Mouse (Mus musculus) right cerebral cortex, adult 18-20 months (tissue): ENCODE data around the gene Ubp1.
"Not testable (repeated sequence)": the region's sequence is repeated elsewhere in the genome, so short reads cannot be mapped to it uniquely, and the experiment has no call there.

Source experiments
- DNase-seq: peaks from one replicate; pipeline ENCODE4 v3.0.0; 2022; ENCODE audit warnings: mixed read lengths

Ubp1 gene

GRCm38 (mm10) chr9:113930534-113931374, at the start of gene Ubp1:
Ubp1 (plus strand) TSS chr9:113930934.
- DNase-seq, result peak; percentile 98

GRCm38 (mm10) chr9:113894903-113895302, 35.8 kb upstream of the Ubp1 start:
- no peak for DNase-seq

DNA sequence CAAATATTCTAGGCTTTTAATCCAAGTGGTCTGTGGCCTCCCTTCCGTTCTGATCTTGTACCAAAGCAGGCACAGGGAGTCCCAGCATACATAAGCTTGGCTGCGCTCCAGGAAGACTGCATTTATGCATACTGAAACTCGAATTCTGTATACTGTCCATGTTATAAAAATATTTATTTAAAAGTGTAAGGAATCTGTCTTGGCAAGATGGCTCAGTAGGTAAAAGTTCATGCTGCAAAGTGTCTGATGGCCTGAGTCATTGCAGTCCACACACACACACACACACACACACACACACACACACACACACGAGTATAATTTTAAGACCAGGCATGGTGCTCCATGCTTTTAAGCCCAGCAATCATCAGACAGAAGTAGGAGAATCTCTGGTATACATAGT, 27.6 kb upstream of the Ubp1 start:
- no peak for DNase-seq

GRCm38 (mm10) chr9:113904315-113904714, 26.4 kb upstream of the Ubp1 start:
- not testable (repeated sequence) for DNase-seq

- no peak for DNase-seq
Observed at GRCm38 (mm10) chr9:113915789-113916188, 14.9 kb upstream of the Ubp1 start.

DNA sequence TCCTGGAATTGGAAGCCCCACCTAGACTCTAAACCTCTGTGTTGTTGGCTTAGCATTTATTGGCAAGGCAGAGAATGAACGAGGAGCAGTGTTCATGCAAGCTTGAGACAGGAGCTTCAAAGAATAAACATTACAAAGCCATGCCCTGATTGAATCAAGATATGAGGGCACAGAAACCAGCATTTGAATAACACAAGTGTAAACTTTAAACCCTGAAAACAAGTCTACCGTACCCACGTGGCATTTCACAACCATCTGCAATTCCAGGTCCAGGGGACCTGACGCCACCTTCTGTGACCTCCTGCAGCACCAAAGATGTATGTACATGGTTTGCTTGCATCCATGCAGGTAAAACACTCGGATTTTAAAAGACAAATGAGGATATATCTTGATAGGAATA, 8.1 kb upstream of the Ubp1 start:
- no peak for DNase-seq

DNA sequence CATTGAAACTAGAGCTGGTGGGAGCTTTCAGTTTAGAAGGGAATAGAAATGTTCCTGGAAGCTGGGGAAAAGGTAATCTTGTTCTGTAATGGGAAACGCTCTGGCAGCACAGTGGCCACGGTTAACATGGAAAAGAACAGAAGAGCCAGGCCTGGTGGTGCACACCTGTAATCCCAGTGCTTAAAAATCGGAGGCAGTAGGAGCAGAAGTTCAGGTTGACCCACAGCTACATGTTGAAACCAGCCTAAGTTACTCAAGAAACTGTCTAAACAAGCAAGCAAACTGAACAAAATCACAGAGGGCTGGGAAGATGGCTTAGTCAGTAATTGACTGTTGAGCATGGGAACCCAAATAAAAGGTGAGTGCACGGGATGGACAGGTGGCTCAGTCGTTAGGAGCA, 5.9 kb upstream of the Ubp1 start:
- no peak for DNase-seq

- DNase-seq, result no peak
Observed at GRCm38 (mm10) chr9:113928591-113928990, 2.1 kb upstream of the Ubp1 start.

GRCm38 (mm10) chr9:113929676-113930075, 1.1 kb upstream of the Ubp1 start:
- DNase-seq, result no peak

- peak; percentile 22 for DNase-seq
Observed at GRCm38 (mm10) chr9:113931375-113932099, 803 bp downstream of the Ubp1 start.

DNA sequence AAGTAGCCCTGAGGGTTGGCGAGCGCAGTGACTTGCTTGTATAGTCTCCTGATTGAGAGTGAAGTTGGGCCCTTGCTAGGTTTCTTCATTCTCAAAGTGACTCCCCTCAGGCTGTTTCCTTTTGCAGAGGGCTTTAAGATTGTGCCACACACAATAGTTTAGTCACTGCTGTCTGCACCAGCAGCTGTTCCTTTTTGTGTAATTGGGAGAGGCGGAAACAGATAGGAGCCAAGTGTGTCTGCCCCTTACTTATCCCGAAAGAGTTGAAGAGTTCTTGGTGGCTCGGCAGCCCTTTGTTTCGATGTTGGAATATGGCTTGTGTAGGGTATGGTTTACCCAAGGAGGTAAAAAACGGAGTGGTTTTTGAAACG, 1.4 kb downstream of the Ubp1 start:
- no peak for DNase-seq

DNA sequence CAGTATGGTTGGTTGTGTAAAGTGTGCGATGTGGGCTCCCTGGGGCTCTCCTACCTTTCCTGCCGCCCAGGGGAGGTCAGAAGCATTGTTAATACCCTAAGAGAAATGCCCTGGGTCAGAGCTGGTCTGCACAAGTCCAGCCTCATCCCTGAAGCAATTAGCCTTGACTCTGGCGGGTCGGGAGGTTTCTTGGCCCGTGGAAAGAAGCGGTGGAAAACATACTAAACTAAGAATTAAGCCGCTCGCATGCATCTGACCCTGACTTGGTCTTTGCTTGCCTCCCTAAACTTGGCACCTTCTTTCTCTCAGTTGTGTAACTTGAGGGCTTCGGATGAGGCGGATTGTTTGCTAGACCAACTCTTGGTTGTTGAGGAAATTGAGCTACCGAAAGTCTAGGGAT, 1.8 kb downstream of the Ubp1 start:
- DNase-seq, result no peak

GRCm38 (mm10) chr9:113935638-113936037, 4.9 kb downstream of the Ubp1 start:
- no peak for DNase-seq

DNA sequence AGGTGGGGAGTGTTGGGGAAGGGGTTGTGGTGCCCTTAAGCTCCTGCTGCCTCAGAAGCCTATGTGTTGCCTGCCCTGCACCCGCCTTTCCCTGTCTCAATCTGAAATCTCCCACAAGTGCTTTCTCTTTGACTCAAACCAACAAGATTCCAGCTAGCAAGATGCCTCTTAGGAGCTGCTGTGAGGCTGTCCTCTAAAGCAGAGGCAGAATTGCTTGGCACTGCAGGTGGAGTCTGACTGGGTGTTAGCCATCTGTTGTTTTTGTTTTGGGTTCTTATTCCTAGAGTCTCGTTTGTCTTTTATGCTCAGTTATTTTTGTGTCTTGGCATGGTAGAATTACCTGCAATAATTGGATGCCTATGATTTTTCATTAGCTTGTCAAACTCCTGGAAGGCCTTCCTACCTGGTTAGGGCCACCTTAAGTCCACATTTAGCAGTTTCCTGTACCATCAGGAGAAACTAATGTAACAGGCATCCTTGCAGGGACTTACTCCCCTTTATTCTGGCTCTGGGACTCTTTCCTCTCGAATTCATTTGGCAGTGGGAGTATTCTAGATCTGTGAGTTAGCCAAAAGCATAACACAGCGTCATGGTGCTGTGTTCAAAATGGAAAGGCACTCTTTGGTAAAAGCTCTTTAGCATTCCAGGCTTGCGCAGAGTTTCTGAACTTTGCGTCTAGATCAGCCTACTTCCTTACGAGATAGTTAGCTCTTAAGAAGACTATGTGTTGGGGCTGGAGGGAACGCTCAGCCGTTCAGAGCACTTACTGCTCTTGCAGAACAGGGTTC, 8.5 kb downstream of the Ubp1 start:
- DNase-seq, result peak; percentile 32

GRCm38 (mm10) chr9:113941103-113941805, 10.5 kb downstream of the Ubp1 start:
- no peak for DNase-seq

GRCm38 (mm10) chr9:113943372-113943771, 12.6 kb downstream of the Ubp1 start:
- no peak for DNase-seq

GRCm38 (mm10) chr9:113947216-113947615, 16.5 kb downstream of the Ubp1 start:
- DNase-seq, result no peak

DNA sequence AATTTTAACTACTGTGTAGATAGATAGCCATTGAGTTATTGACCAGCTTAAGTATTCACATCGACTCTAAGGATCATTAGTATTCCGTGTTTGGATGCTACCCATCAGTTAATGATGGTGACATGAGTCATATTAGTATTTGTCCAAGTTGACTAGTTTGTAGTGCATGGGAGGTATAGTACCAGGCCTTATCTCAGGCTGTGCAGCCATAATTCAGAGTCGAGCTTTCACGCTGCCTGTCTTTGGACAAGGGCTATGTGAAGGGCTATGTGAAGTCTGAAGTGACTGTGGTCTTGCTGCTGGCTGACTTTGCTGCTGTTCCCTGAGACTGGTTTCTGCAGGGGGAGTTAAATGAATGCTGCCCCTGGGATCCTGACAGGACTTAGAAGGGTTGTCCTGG, 27.0 kb downstream of the Ubp1 start:
- no peak for DNase-seq

DNA sequence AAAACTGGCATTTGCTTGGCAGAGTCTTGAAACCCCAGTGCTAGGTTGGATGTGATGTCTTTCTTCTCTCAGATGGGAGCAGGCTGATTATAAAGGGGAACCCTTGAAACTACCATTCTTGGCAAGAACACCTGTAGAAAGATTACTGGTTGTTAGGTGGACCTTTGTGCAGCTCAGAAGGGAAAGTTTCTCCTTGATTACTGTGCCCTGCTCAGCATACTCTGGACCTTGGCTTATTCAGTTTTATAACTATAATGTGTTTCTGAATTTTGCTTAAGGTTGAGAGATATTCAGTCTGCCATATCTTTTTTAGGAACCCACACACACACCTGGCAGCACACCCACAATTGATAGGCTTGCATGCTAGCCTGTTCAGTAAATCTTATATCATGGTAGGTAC, 33.0 kb downstream of the Ubp1 start:
- no peak for DNase-seq

- DNase-seq, result no peak
Observed at GRCm38 (mm10) chr9:113964415-113964814, 33.7 kb downstream of the Ubp1 start.

GRCm38 (mm10) chr9:113966838-113967237, 36.1 kb downstream of the Ubp1 start:
- no peak for DNase-seq

DNA sequence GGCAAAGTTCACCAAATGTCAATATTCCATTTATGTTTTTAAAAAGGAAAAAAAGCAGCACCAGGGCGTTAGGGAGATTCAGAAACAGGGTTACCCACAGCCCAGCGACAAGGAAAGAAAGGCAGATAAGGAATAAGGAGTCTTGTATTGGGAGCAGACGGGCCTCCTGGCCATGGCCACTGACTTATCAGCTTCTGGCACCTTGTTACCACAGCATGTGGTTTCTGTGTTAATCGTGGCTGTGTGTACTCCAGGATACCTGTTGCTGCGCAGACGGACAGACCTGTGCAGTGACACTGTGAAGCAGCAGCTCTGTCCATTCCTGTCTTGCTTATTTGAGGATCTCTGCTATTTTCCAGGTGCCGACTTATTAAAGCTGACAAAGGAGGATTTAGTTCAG, 38.2 kb downstream of the Ubp1 start:
- no peak for DNase-seq

DNA sequence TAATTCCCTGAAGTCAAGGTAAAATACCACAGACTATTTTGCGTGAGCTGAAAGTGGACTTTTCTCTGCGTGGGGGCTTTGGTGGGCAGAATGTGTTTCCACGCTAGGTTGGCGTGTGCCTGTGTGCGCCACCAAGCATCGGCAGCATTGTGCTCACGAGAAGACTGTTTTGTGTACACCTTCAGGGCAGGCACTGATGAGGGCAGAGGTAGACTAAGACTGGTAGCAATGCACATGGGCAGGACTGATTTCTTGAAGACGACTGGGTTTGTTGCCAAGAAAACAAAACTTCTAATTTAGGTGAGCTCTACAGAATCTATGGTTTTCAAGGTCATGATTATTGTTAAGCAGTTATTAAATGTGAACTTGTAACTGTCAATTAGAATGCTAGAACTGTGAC, 38.7 kb downstream of the Ubp1 start:
- no peak for DNase-seq
